Mouse (Mus musculus) MEL-GATA-1-ER (cell line): ENCODE results near the gene Hes1.

ENCODE experiments used
- DNase-seq: peaks from one replicate; pipeline ENCODE4 v3.0.0-alpha.2; 2012; ENCODE audit warnings: low read depth; ENCODE audit errors: extremely low read depth

The Hes1 gene

GRCm38 (mm10) chr16:30063984-30064453 lies at the start of gene Hes1:
TSS of gene Hes1 (plus strand) at chr16:30064384.
- DNase-seq, result no peak

- no peak for DNase-seq
Observed at GRCm38 (mm10) chr16:30016064-30016463, 48.1 kb upstream of the Hes1 start.

GRCm38 (mm10) chr16:30020124-30020523 lies 44.1 kb upstream of the Hes1 start:
- DNase-seq, result no peak

GRCm38 (mm10) chr16:30022352-30022751 lies 41.8 kb upstream of the Hes1 start:
- no peak for DNase-seq

- no peak for DNase-seq
Observed at GRCm38 (mm10) chr16:30022890-30023797, 41.0 kb upstream of the Hes1 start.

GRCm38 (mm10) chr16:30024681-30025262 lies 39.4 kb upstream of the Hes1 start:
- no peak for DNase-seq

GRCm38 (mm10) chr16:30028184-30028583 lies 36.0 kb upstream of the Hes1 start:
- DNase-seq, result no peak

GRCm38 (mm10) chr16:30029264-30030003 lies 34.8 kb upstream of the Hes1 start:
- DNase-seq, result no peak

- no peak for DNase-seq
Observed at GRCm38 (mm10) chr16:30032326-30032904, 31.8 kb upstream of the Hes1 start.

GRCm38 (mm10) chr16:30033390-30033789 lies 30.8 kb upstream of the Hes1 start:
- no peak for DNase-seq

GRCm38 (mm10) chr16:30034001-30034400 lies 30.2 kb upstream of the Hes1 start:
- no peak for DNase-seq

GRCm38 (mm10) chr16:30034521-30034920 lies 29.7 kb upstream of the Hes1 start:
- DNase-seq, result no peak

- peak; percentile 40 for DNase-seq
Observed at GRCm38 (mm10) chr16:30034979-30035440, 29.2 kb upstream of the Hes1 start.

GRCm38 (mm10) chr16:30036104-30036503 lies 28.1 kb upstream of the Hes1 start:
- no peak for DNase-seq

- no peak for DNase-seq
Observed at GRCm38 (mm10) chr16:30038663-30039593, 25.3 kb upstream of the Hes1 start.

- DNase-seq, result no peak
Observed at GRCm38 (mm10) chr16:30039841-30040240, 24.3 kb upstream of the Hes1 start.

GRCm38 (mm10) chr16:30042859-30043258 lies 21.3 kb upstream of the Hes1 start:
- no peak for DNase-seq

- no peak for DNase-seq
Observed at GRCm38 (mm10) chr16:30045615-30046014, 18.6 kb upstream of the Hes1 start.

GRCm38 (mm10) chr16:30047010-30047409 lies 17.2 kb upstream of the Hes1 start:
- no peak for DNase-seq

GRCm38 (mm10) chr16:30047421-30047831 lies 16.8 kb upstream of the Hes1 start:
- no peak for DNase-seq
